Mouse (Mus musculus) liver, embryonic 15.5 days (tissue): Measurements from ENCODE around the gene Arrdc2. TPM values are rescaled to one million over a fixed set of nuclear protein-coding genes. Genes with fewer than 3 reads are reported as not detected.
"Not testable (repeated sequence)": the region's sequence is repeated elsewhere in the genome, so short reads cannot be mapped to it uniquely, and the experiment has no call there.

Experiments
- ATAC-seq: fragments of 200-750 bp; cut with Nextera tagmentation; 2 replicates; pipeline ENCODE4 v1.8.0; 2017; ENCODE audit warnings: moderate number of reproducible peaks, mild to moderate bottlenecking, moderate library complexity; ENCODE audit not compliant: insufficient read depth
- H3K27ac ChIP-seq: fragments of 300-500 bp; sonication (generic); replicated peaks from 2 replicates; pipeline ENCODE4 v1.5.1; 2015; ENCODE audit warnings: mild to moderate bottlenecking, inconsistent platforms
- H3K27me3 ChIP-seq: fragments of 300-500 bp; sonication (generic); 2 replicates; pipeline ENCODE4 v1.6.1; 2015; ENCODE audit warnings: mild to moderate bottlenecking, inconsistent platforms
- H3K36me3 ChIP-seq: fragments of 300-500 bp; sonication (generic); replicated peaks from 2 replicates; pipeline ENCODE4 v1.6.1; 2015; ENCODE audit warnings: moderate library complexity, mild to moderate bottlenecking, inconsistent platforms
- H3K4me1 ChIP-seq: fragments of 300-500 bp; sonication (generic); replicated peaks from 2 replicates; pipeline ENCODE4 v1.6.1; 2015; ENCODE audit warnings: inconsistent platforms
- H3K4me2 ChIP-seq: fragments of 300-500 bp; sonication (generic); 2 replicates; pipeline ENCODE4 v1.6.1; 2015; ENCODE audit warnings: moderate library complexity, mild to moderate bottlenecking, inconsistent platforms
- H3K4me3 ChIP-seq: fragments of 300-500 bp; sonication (generic); replicated peaks from 2 replicates; pipeline ENCODE4 v1.5.1; 2015; ENCODE audit warnings: mild to moderate bottlenecking, inconsistent platforms
- H3K9ac ChIP-seq: fragments of 300-500 bp; sonication (generic); 2 replicates; pipeline ENCODE4 v1.6.1; 2015; ENCODE audit warnings: moderate library complexity, mild to moderate bottlenecking, inconsistent platforms
- H3K9me3 ChIP-seq: fragments of 300-500 bp; sonication (generic); replicated peaks from 2 replicates; pipeline ENCODE4 v1.6.1; 2016; ENCODE audit warnings: inconsistent platforms
- WGBS: fragments of 180-500 bp; shearing (Covaris S2); methylation state at CpG from one replicate; pipeline ENCODE4 v1.1.7; 2015; ENCODE audit warnings: mixed read lengths; ENCODE audit not compliant: insufficient replicate concordance; 5-methylcytosine and 5-hydroxymethylcytosine counted together
- polyA plus RNA-seq: library from polyadenylated mRNA; unstranded; fragments of >200 nt; fragmentation: Nextera tagmentation; extraction: Ambion mirVana; gene quantifications from 2 replicates; pipeline ENCODE4 v1.2.1, GENCODE M21; 2015

The Arrdc2 gene
- polyA plus RNA-seq, 1 experiment from 2014 or later, result 12.6 TPM

- H3K4me2 ChIP-seq, result peak overlapping the region; percentile 91
- H3K9me3 ChIP-seq, result no peaks in the 10 kb centered on the region
- no peaks in the 10 kb centered on the region for H3K27me3 ChIP-seq
- H3K4me3 ChIP-seq, result peak overlapping the region; percentile 84
- H3K27ac ChIP-seq, result peak overlapping the region; percentile 86
- H3K36me3 ChIP-seq, result peaks cover 37% of the 10 kb centered on the region
- peak overlapping the region; percentile 32; the same call in 1 of the 2 replicates for H3K9ac ChIP-seq
- 89% methylated on average over 12 of the region's 12 CpGs for WGBS
- no peak for ATAC-seq
- peaks cover 89% of the 10 kb centered on the region for H3K4me1 ChIP-seq
These were observed 2.9 kb downstream of the Arrdc2 start for GRCm38 (mm10) chr8:70836666-70837065.

GRCm38 (mm10) chr8:70834071-70834470, 5.4 kb downstream of the Arrdc2 start:
- H3K9ac ChIP-seq, result no peak overlapping the region

GRCm38 (mm10) chr8:70833520-70833919, 6.0 kb downstream of the Arrdc2 start:
- 51% methylated on average over 15 of the region's 15 CpGs for WGBS
- Histone ChIP-seq H3K9me3 (no peaks in the 10 kb centered on the region), H3K27me3 (no peaks in the 10 kb centered on the region), H3K36me3 (peaks cover 37% of the 10 kb centered on the region), H3K9ac (0 out of 2 replicates have a peak overlapping the region, but pooled peaks have one; percentile 21), H3K4me2 (no peak overlapping the region), H3K4me3 (no peak overlapping the region), H3K27ac (peak overlapping the region; percentile 46), H3K4me1 (peaks cover 70% of the 10 kb centered on the region)
- no peak for ATAC-seq

More at GRCm38 (mm10) chr8:70834071-70834470, 5.4 kb downstream of the Arrdc2 start:
- Histone ChIP-seq H3K27me3 (no peaks in the 10 kb centered on the region), H3K9me3 (no peaks in the 10 kb centered on the region), H3K27ac (0 out of 2 replicates have a peak overlapping the region, but pooled peaks have one; percentile 8), H3K4me2 (no peak overlapping the region), H3K4me1 (peaks cover 75% of the 10 kb centered on the region), H3K4me3 (no peak overlapping the region), H3K36me3 (peaks cover 37% of the 10 kb centered on the region)
- no peak for ATAC-seq
- 95% methylated on average over 3 of the region's 3 CpGs for WGBS

- Histone ChIP-seq H3K9ac (peak overlapping the region; percentile 21; the same call in 1 of the 2 replicates), H3K4me1 (peaks cover 66% of the 10 kb centered on the region)
These were observed 6.5 kb downstream of the Arrdc2 start for GRCm38 (mm10) chr8:70833018-70833482.

GRCm38 (mm10) chr8:70832371-70832770, 7.1 kb downstream of the Arrdc2 start:
- no peak for ATAC-seq
- H3K4me1 ChIP-seq, result peaks cover 59% of the 10 kb centered on the region
- H3K4me3 ChIP-seq, result no peak overlapping the region
- WGBS, result 75% methylated on average over 11 of the region's 11 CpGs
- no peak overlapping the region for H3K4me2 ChIP-seq
- H3K27me3 ChIP-seq, result no peaks in the 10 kb centered on the region
- peaks cover 34% of the 10 kb centered on the region for H3K36me3 ChIP-seq
- H3K27ac ChIP-seq, result no peak overlapping the region; the same call in 1 of the 2 replicates
- H3K9ac ChIP-seq, result 0 out of 2 replicates have a peak overlapping the region, but pooled peaks have one; percentile 21
- no peaks in the 10 kb centered on the region for H3K9me3 ChIP-seq

More at GRCm38 (mm10) chr8:70833018-70833482, 6.5 kb downstream of the Arrdc2 start:
- WGBS, result 33% methylated on average over 9 of the region's 9 CpGs
- Histone ChIP-seq H3K4me3 (no peak overlapping the region), H3K27ac (peak overlapping the region; percentile 46), H3K9me3 (no peaks in the 10 kb centered on the region), H3K27me3 (no peaks in the 10 kb centered on the region), H3K36me3 (peaks cover 37% of the 10 kb centered on the region), H3K4me2 (0 out of 2 replicates have a peak overlapping the region, but pooled peaks have one; percentile 7)
- no peak for ATAC-seq

GRCm38 (mm10) chr8:70831517-70831916, 8.0 kb downstream of the Arrdc2 start:
- H3K9ac ChIP-seq, result no peak overlapping the region
- no peak overlapping the region for H3K4me2 ChIP-seq
- H3K9me3 ChIP-seq, result 0 out of 2 replicates have a peak, but pooled peaks cover 4% of the 10 kb centered on the region
- WGBS, result 83% methylated on average over 8 of the region's 8 CpGs
- no peak for ATAC-seq
- H3K27me3 ChIP-seq, result no peaks in the 10 kb centered on the region
- H3K36me3 ChIP-seq, result peaks cover 25% of the 10 kb centered on the region
- no peak overlapping the region for H3K4me3 ChIP-seq
- no peak overlapping the region for H3K27ac ChIP-seq
- peaks cover 50% of the 10 kb centered on the region for H3K4me1 ChIP-seq

GRCm38 (mm10) chr8:70827796-70828195, 11.7 kb downstream of the Arrdc2 start:
- Histone ChIP-seq H3K27ac (no peak overlapping the region), H3K4me2 (no peak overlapping the region), H3K36me3 (no peaks in the 10 kb centered on the region), H3K27me3 (no peaks in the 10 kb centered on the region; the same call in 1 of the 2 replicates), H3K4me3 (no peak overlapping the region), H3K9me3 (0 out of 2 replicates have a peak, but pooled peaks cover 4% of the 10 kb centered on the region), H3K9ac (no peak overlapping the region), H3K4me1 (peaks cover 13% of the 10 kb centered on the region)
- 64% methylated on average over 1 of the region's 1 CpGs for WGBS
- no peak for ATAC-seq

GRCm38 (mm10) chr8:70827010-70827409, 12.5 kb downstream of the Arrdc2 start:
- ATAC-seq, result no peak
- Histone ChIP-seq H3K4me3 (no peak overlapping the region), H3K36me3 (no peaks in the 10 kb centered on the region), H3K27me3 (no peaks in the 10 kb centered on the region; the same call in 1 of the 2 replicates), H3K9ac (no peak overlapping the region), H3K27ac (no peak overlapping the region), H3K4me1 (peaks cover 8% of the 10 kb centered on the region), H3K4me2 (no peak overlapping the region), H3K9me3 (0 out of 2 replicates have a peak, but pooled peaks cover 4% of the 10 kb centered on the region)
- WGBS, result 86% methylated on average over 2 of the region's 2 CpGs

GRCm38 (mm10) chr8:70825816-70826215, 13.7 kb downstream of the Arrdc2 start:
- H3K4me3 ChIP-seq, result no peak overlapping the region
- H3K27ac ChIP-seq, result no peak overlapping the region
- H3K4me1 ChIP-seq, result peaks cover 15% of the 10 kb centered on the region
- H3K27me3 ChIP-seq, result peaks cover 4% of the 10 kb centered on the region
- 71% methylated on average over 8 of the region's 8 CpGs for WGBS
- no peaks in the 10 kb centered on the region for H3K36me3 ChIP-seq
- H3K9ac ChIP-seq, result no peak overlapping the region
- ATAC-seq, result no peak
- no peak overlapping the region for H3K4me2 ChIP-seq
- 0 out of 2 replicates have a peak, but pooled peaks cover 4% of the 10 kb centered on the region for H3K9me3 ChIP-seq

- peaks cover 26% of the 10 kb centered on the region for H3K4me1 ChIP-seq
- no peak overlapping the region for H3K27ac ChIP-seq
- ATAC-seq, result no peak
- H3K9ac ChIP-seq, result no peak overlapping the region
- H3K4me3 ChIP-seq, result no peak overlapping the region
- peaks cover 24% of the 10 kb centered on the region for H3K27me3 ChIP-seq
- H3K4me2 ChIP-seq, result no peak overlapping the region
- 0 out of 2 replicates have a peak, but pooled peaks cover 4% of the 10 kb centered on the region for H3K9me3 ChIP-seq
- H3K36me3 ChIP-seq, result no peaks in the 10 kb centered on the region
- WGBS, result 75% methylated on average over 7 of the region's 7 CpGs
These were observed 15.7 kb downstream of the Arrdc2 start for GRCm38 (mm10) chr8:70823802-70824201.

GRCm38 (mm10) chr8:70822594-70822993, 16.9 kb downstream of the Arrdc2 start:
- not testable (repeated sequence) for ATAC-seq, H3K36me3 ChIP-seq, H3K9ac ChIP-seq, H3K4me2 ChIP-seq, H3K9me3 ChIP-seq, H3K27ac ChIP-seq, H3K4me3 ChIP-seq
- Histone ChIP-seq H3K27me3 (peaks cover 34% of the 10 kb centered on the region), H3K4me1 (peaks cover 26% of the 10 kb centered on the region)
- 78% methylated on average over 3 of the region's 3 CpGs for whole genome bisulfite sequencing
